Mouse (Mus musculus): ENCODE data around the gene Ptcd1. TPM values are rescaled to one million over a fixed set of nuclear protein-coding genes. Genes with fewer than 3 reads are reported as not detected.
A peak's percentile ranks its signal among the peaks of the same experiment; 100 is the strongest.

Ptcd1 gene
- polyA plus RNA-seq, 1 experiment from 2014 or later = 19.4 TPM

DNA sequence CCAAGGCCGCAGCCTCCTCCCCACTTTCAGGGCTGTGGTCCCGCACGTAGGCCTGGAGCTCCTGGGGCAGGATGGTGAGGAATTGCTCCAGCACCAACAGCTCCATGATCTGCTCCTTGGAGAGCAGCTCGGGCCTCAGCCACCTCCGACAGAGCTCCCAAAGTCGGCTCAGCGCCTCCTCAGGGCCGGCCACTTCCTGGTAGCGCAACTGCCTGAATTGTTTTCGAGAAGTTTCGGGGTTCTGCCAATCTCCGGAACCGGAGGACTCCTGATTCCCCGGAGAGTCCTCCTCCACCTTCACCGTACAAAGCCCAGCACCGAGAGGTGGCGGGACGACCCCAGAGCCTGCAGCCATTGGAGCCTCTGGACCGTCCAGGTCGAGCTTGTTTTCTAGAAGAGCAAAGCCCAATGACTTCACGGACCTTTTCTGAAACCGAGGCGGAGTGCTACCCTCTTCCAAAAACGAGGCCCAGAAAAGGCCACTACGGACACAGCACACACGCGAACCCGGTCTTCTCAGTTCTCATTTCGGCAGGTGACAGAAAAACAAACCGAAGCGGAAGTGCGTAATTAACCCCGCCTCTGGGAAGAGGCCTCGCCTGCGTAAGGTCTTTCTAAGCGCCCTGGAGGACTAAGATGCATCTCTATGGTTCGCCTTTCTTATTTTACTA, 34.5 kb upstream of the Ptcd1 start, which contains the start of gene Zkscan14:
Gene Zkscan14, minus strand, starts transcription at position 548 of the 671 bp plus-strand sequence.
- WGBS = 2% methylated on average over 37 of the region's 37 CpGs

DNA sequence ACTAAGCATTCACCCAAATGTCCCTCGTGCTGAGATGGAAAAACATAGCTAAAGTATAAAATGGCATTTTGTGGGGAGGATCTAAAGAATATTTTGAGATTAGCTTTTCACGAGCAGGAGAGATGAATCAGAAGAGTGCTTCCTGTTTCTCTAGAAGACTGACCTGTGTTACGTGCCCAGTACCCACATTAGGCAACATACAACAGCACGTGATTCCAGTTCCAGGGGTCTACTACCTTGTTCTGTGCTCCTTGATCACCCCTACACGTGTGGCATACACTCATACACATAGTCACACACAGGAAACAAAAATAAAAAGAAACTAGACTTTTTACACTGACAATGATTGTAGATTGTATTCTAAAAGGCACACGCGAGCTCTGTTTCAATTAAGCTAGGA, 33.5 kb upstream of the Ptcd1 start:
- 74% methylated on average over 7 of the region's 7 CpGs for WGBS
- H3K27ac ChIP-seq = no peak overlapping the region
- H3K9ac ChIP-seq = no peak overlapping the region
- H3K27me3 ChIP-seq = no peaks in the 10 kb centered on the region
- H3K36me3 ChIP-seq = peaks cover 20% of the 10 kb centered on the region
- H3K4me1 ChIP-seq = peaks cover 15% of the 10 kb centered on the region
- peak overlapping the region; percentile 87; the same call in 1 of the 2 replicates for H3K4me3 ChIP-seq
- H3K9me3 ChIP-seq = no peaks in the 10 kb centered on the region
- ATAC-seq (ENCODE audit: insufficient number of reproducible peaks, insufficient read depth, low FRiP score, low TSS enrichment, low read depth) = no peak
- peak overlapping the region; percentile 99 for H3K4me2 ChIP-seq

More for the DNA sequence above, 34.5 kb upstream of the Ptcd1 start, which contains the start of gene Zkscan14:
- Histone ChIP-seq H3K36me3 (peaks cover 9% of the 10 kb centered on the region; the same call in 1 of the 2 replicates), H3K4me2 (peak within 1 kb of the TSS; percentile 99), H3K4me3 (peak within 1 kb of the TSS; percentile 87), H3K9ac (peak within 1 kb of the TSS; percentile 86), H3K27me3 (no peaks in the 10 kb centered on the region), H3K4me1 (peaks cover 23% of the 10 kb centered on the region), H3K27ac (peak within 1 kb of the TSS; percentile 66; the same call in 1 of the 2 replicates), H3K9me3 (no peaks in the 10 kb centered on the region)
- ATAC-seq (ENCODE audit: insufficient number of reproducible peaks, insufficient read depth, low FRiP score, low TSS enrichment, low read depth) = no peak

GRCm38 (mm10) chr5:145191962-145192361, 25.1 kb upstream of the Ptcd1 start, which contains the start of gene Atp5j2:
Gene Atp5j2 (minus strand): TSS chr5:145192062.
- Histone ChIP-seq H3K4me2 (peak within 1 kb of the TSS; percentile 81), H3K36me3 (peaks cover 45% of the 10 kb centered on the region), H3K4me1 (peaks cover 19% of the 10 kb centered on the region), H3K4me3 (peak within 1 kb of the TSS; percentile 90), H3K27ac (peak within 1 kb of the TSS; percentile 82), H3K9me3 (no peaks in the 10 kb centered on the region), H3K9ac (peak within 1 kb of the TSS; percentile 98), H3K27me3 (no peaks in the 10 kb centered on the region)
- ATAC-seq (ENCODE audit: insufficient number of reproducible peaks, insufficient read depth, low FRiP score, low TSS enrichment, low read depth) = no peak
- 88% methylated on average over 2 of the region's 2 CpGs for WGBS

- H3K9me3 ChIP-seq = no peaks in the 10 kb centered on the region
- H3K4me3 ChIP-seq = peak overlapping the region; percentile 90
- peak overlapping the region; percentile 81 for H3K4me2 ChIP-seq
- under 1% methylated on average over 41 of the region's 41 CpGs for WGBS
- peak; percentile 69; the same call in 1 of the 2 replicates for ATAC-seq (ENCODE audit: insufficient number of reproducible peaks, insufficient read depth, low FRiP score, low TSS enrichment, low read depth)
- H3K36me3 ChIP-seq = peaks cover 47% of the 10 kb centered on the region
- peak overlapping the region; percentile 98 for H3K9ac ChIP-seq
- peak overlapping the region; percentile 82 for H3K27ac ChIP-seq
- H3K27me3 ChIP-seq = no peaks in the 10 kb centered on the region
- H3K4me1 ChIP-seq = peaks cover 19% of the 10 kb centered on the region
Observed at GRCm38 (mm10) chr5:145190875-145191798, 24.2 kb upstream of the Ptcd1 start.

GRCm38 (mm10) chr5:145190373-145190772, 23.5 kb upstream of the Ptcd1 start:
- no peak for ATAC-seq (ENCODE audit: insufficient number of reproducible peaks, insufficient read depth, low FRiP score, low TSS enrichment, low read depth)
- Histone ChIP-seq H3K4me3 (peak overlapping the region; percentile 90), H3K27me3 (no peaks in the 10 kb centered on the region), H3K36me3 (peaks cover 47% of the 10 kb centered on the region), H3K4me1 (peaks cover 19% of the 10 kb centered on the region), H3K27ac (no peak overlapping the region), H3K9me3 (no peaks in the 10 kb centered on the region), H3K4me2 (peak overlapping the region; percentile 81), H3K9ac (peak overlapping the region; percentile 98)
- 40% methylated on average over 5 of the region's 5 CpGs for WGBS

GRCm38 (mm10) chr5:145189416-145189815, 22.5 kb upstream of the Ptcd1 start:
- H3K4me3 ChIP-seq = no peak overlapping the region
- H3K4me1 ChIP-seq = peaks cover 19% of the 10 kb centered on the region
- H3K9ac ChIP-seq = no peak overlapping the region
- ATAC-seq (ENCODE audit: insufficient number of reproducible peaks, insufficient read depth, low FRiP score, low TSS enrichment, low read depth) = no peak
- no peaks in the 10 kb centered on the region for H3K27me3 ChIP-seq
- 0 out of 2 replicates have a peak overlapping the region, but pooled peaks have one; percentile 81 for H3K4me2 ChIP-seq
- WGBS = 97% methylated on average over 6 of the region's 6 CpGs
- no peak overlapping the region for H3K27ac ChIP-seq
- no peaks in the 10 kb centered on the region for H3K9me3 ChIP-seq
- H3K36me3 ChIP-seq = peaks cover 45% of the 10 kb centered on the region

DNA sequence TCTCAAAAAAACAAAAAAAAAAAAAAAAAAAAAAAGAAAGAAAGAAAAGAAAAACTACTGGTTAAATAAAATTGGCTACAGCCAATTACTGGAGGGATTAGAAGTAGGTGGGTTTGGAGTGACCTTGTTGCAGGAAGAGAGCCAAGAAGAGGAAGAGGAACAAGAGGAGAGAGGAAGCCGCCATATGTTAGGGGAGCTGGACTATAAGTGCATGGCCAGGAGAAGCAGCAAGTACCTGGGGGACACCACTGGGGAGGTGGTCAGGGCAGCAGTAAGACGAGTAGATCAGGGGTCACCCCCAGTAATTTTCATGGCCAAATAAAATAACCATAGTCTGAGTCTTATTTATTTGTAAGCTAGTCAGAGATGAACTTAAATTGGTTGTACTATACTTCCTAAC, 18.3 kb upstream of the Ptcd1 start:
- no peak for ATAC-seq (ENCODE audit: insufficient number of reproducible peaks, insufficient read depth, low FRiP score, low TSS enrichment, low read depth)
- Histone ChIP-seq H3K4me3 (no peak overlapping the region), H3K27ac (no peak overlapping the region), H3K9ac (no peak overlapping the region), H3K9me3 (no peaks in the 10 kb centered on the region), H3K27me3 (no peaks in the 10 kb centered on the region), H3K36me3 (peaks cover 80% of the 10 kb centered on the region), H3K4me1 (peaks cover 8% of the 10 kb centered on the region), H3K4me2 (no peak overlapping the region)
- WGBS = 95% methylated on average over 2 of the region's 2 CpGs

GRCm38 (mm10) chr5:145178461-145178980, 11.6 kb upstream of the Ptcd1 start:
- Histone ChIP-seq H3K36me3 (peaks cover 99% of the 10 kb centered on the region), H3K4me3 (no peak overlapping the region), H3K4me1 (no peaks in the 10 kb centered on the region), H3K9me3 (no peaks in the 10 kb centered on the region), H3K27me3 (no peaks in the 10 kb centered on the region), H3K9ac (no peak overlapping the region), H3K4me2 (no peak overlapping the region), H3K27ac (no peak overlapping the region)
- ATAC-seq (ENCODE audit: insufficient number of reproducible peaks, insufficient read depth, low FRiP score, low TSS enrichment, low read depth) = no peak
- WGBS = 80% methylated on average over 18 of the region's 18 CpGs

- Histone ChIP-seq H3K4me2 (peak overlapping the region; percentile 92), H3K4me3 (peak overlapping the region; percentile 94), H3K36me3 (peaks cover 50% of the 10 kb centered on the region), H3K9ac (peak overlapping the region; percentile 95), H3K9me3 (no peaks in the 10 kb centered on the region), H3K27ac (peak overlapping the region; percentile 88), H3K4me1 (peaks cover 22% of the 10 kb centered on the region), H3K27me3 (no peaks in the 10 kb centered on the region)
- 0 out of 2 replicates have a peak, but pooled peaks have one; percentile 21 for ATAC-seq (ENCODE audit: insufficient number of reproducible peaks, insufficient read depth, low FRiP score, low TSS enrichment, low read depth)
- WGBS = under 1% methylated on average over 28 of the region's 28 CpGs
Observed at GRCm38 (mm10) chr5:145167306-145167661, 376 bp upstream of the Ptcd1 start.

GRCm38 (mm10) chr5:145165184-145165583, 1.7 kb downstream of the Ptcd1 start:
- Histone ChIP-seq H3K9ac (peak overlapping the region; percentile 36; the same call in 1 of the 2 replicates), H3K36me3 (peaks cover 50% of the 10 kb centered on the region), H3K27me3 (no peaks in the 10 kb centered on the region), H3K4me3 (no peak overlapping the region), H3K4me1 (peaks cover 22% of the 10 kb centered on the region), H3K9me3 (no peaks in the 10 kb centered on the region), H3K4me2 (no peak overlapping the region), H3K27ac (no peak overlapping the region)
- ATAC-seq (ENCODE audit: insufficient number of reproducible peaks, insufficient read depth, low FRiP score, low TSS enrichment, low read depth) = no peak
- 81% methylated on average over 15 of the region's 15 CpGs for WGBS

- no peak overlapping the region for H3K4me2 ChIP-seq
- ATAC-seq (ENCODE audit: insufficient number of reproducible peaks, insufficient read depth, low FRiP score, low TSS enrichment, low read depth) = no peak
- no peak overlapping the region for H3K27ac ChIP-seq
- peak overlapping the region; percentile 36; the same call in 1 of the 2 replicates for H3K9ac ChIP-seq
- peaks cover 52% of the 10 kb centered on the region for H3K36me3 ChIP-seq
- no peaks in the 10 kb centered on the region for H3K27me3 ChIP-seq
- peaks cover 22% of the 10 kb centered on the region for H3K4me1 ChIP-seq
- no peak overlapping the region for H3K4me3 ChIP-seq
- H3K9me3 ChIP-seq = no peaks in the 10 kb centered on the region
- 61% methylated on average over 3 of the region's 3 CpGs for WGBS
Observed at GRCm38 (mm10) chr5:145164710-145165109, 2.2 kb downstream of the Ptcd1 start.
